Mouse (Mus musculus): ENCODE data around the gene Pde9a. TPM values are rescaled to one million over a fixed set of nuclear protein-coding genes. Genes with fewer than 3 reads are reported as not detected.
A peak's percentile ranks its signal among the peaks of the same experiment; 100 is the strongest.

Gene Pde9a
- polyA plus RNA-seq, 1 experiment from 2014 or later = 36.7 TPM

- Histone ChIP-seq H3K27ac (ENCODE audit: low read depth) (peak overlapping the region; percentile 81), H3K27me3 (ENCODE audit: insufficient read depth, low read length) (no peaks in the 10 kb centered on the region), H3K9ac (peak overlapping the region; percentile 76), H3K4me3 (ENCODE audit: low read depth, low read length) (peak overlapping the region; percentile 79), H3K36me3 (ENCODE audit: insufficient read depth) (peaks cover 19% of the 10 kb centered on the region), H3K9me3 (ENCODE audit: low read depth, low read length) (no peaks in the 10 kb centered on the region), H3K4me1 (ENCODE audit: insufficient read depth) (peaks cover 5% of the 10 kb centered on the region), H3K4me2 (peak overlapping the region; percentile 71)
- DNase-seq (peak; percentile 83), ATAC-seq (ENCODE audit: insufficient read depth) (no peak; the same call in 1 of the 2 replicates)
- TF ChIP-seq CTCF (IDR thresholded peaks at IDR 0.05; ENCODE audit: low read depth) = no peak
- 9% methylated on average over 3 of the region's 3 CpGs for WGBS
These were observed 134.9 kb downstream of the Pde9a start for GRCm38 (mm10) chr17:31520895-31521294.

- H3K27me3 ChIP-seq (ENCODE audit: insufficient read depth, low read length) = no peaks in the 10 kb centered on the region
- no peaks in the 10 kb centered on the region for H3K9me3 ChIP-seq (ENCODE audit: low read depth, low read length)
- H3K4me1 ChIP-seq (ENCODE audit: insufficient read depth) = peaks cover 5% of the 10 kb centered on the region
- no peak overlapping the region for H3K27ac ChIP-seq (ENCODE audit: low read depth)
- no peak for TF ChIP-seq CTCF (IDR thresholded peaks at IDR 0.05; ENCODE audit: low read depth)
- H3K36me3 ChIP-seq (ENCODE audit: insufficient read depth) = peaks cover 25% of the 10 kb centered on the region
- H3K4me2 ChIP-seq = no peak overlapping the region
- no peak overlapping the region for H3K4me3 ChIP-seq (ENCODE audit: low read depth, low read length)
- WGBS = 86% methylated on average over 6 of the region's 6 CpGs
- H3K9ac ChIP-seq = no peak overlapping the region
- ATAC-seq (ENCODE audit: insufficient read depth) (no peak), DNase-seq (no peak)
These were observed 135.9 kb downstream of the Pde9a start for GRCm38 (mm10) chr17:31521948-31522347.

DNA sequence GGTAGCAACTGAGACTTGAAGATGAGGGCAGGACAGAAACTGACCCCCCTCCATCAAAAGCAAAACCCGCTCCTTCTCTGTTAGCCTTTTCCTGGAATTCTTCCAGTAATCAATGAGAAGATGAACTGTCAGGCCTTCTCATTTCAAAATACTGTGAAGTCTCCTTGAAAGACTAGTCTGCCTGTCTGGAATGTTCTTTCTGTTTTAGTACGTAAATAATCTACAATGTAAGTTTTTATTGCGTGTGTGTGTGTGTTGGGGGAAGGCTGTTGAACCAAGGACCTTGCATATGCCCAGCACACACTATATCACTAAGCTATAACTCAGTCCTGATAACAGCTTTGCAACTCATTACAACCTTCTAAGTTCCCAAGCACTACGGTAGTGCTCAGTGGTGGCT lies 139.1 kb downstream of the Pde9a start:
- 68% methylated on average over 4 of the region's 4 CpGs for WGBS
- H3K36me3 ChIP-seq (ENCODE audit: insufficient read depth) = peaks cover 54% of the 10 kb centered on the region

GRCm38 (mm10) chr17:31525816-31526215 lies 139.8 kb downstream of the Pde9a start:
- no peak overlapping the region for H3K27ac ChIP-seq (ENCODE audit: low read depth)
- WGBS = 98% methylated on average over 3 of the region's 3 CpGs
- ATAC-seq (ENCODE audit: insufficient read depth) (no peak), DNase-seq (no peak)
- no peak overlapping the region for H3K9ac ChIP-seq
- no peak overlapping the region for H3K4me3 ChIP-seq (ENCODE audit: low read depth, low read length)
- no peaks in the 10 kb centered on the region for H3K27me3 ChIP-seq (ENCODE audit: insufficient read depth, low read length)
- TF ChIP-seq CTCF (IDR thresholded peaks at IDR 0.05; ENCODE audit: low read depth) = no peak
- H3K9me3 ChIP-seq (ENCODE audit: low read depth, low read length) = no peaks in the 10 kb centered on the region
- H3K36me3 ChIP-seq (ENCODE audit: insufficient read depth) = peaks cover 60% of the 10 kb centered on the region
- H3K4me1 ChIP-seq (ENCODE audit: insufficient read depth) = peaks cover 3% of the 10 kb centered on the region
- no peak overlapping the region for H3K4me2 ChIP-seq

More for the DNA sequence above, 139.1 kb downstream of the Pde9a start:
- ATAC-seq (ENCODE audit: insufficient read depth) (no peak), DNase-seq (no peak)
- Histone ChIP-seq H3K9me3 (ENCODE audit: low read depth, low read length) (no peaks in the 10 kb centered on the region), H3K4me2 (no peak overlapping the region), H3K27ac (ENCODE audit: low read depth) (no peak overlapping the region), H3K4me3 (ENCODE audit: low read depth, low read length) (no peak overlapping the region), H3K4me1 (ENCODE audit: insufficient read depth) (peaks cover 5% of the 10 kb centered on the region), H3K27me3 (ENCODE audit: insufficient read depth, low read length) (no peaks in the 10 kb centered on the region), H3K9ac (no peak overlapping the region)
- TF ChIP-seq CTCF (IDR thresholded peaks at IDR 0.05; ENCODE audit: low read depth) = no peak

Other genes with a start within 250 kb of the Pde9a start
- not detected in 2 replicates for gene Tff2, start 241.9 kb upstream of the Pde9a start, polyA plus RNA-seq (2014; fragmentation: Nextera tagmentation; extraction: Ambion mirVana)
- gene Tff1, start 220.9 kb upstream of the Pde9a start, polyA plus RNA-seq (2014; fragmentation: Nextera tagmentation; extraction: Ambion mirVana) = not detected in 2 replicates
- not detected in 2 replicates for gene Tmprss3, start 187.2 kb upstream of the Pde9a start, polyA plus RNA-seq (2014; fragmentation: Nextera tagmentation; extraction: Ambion mirVana)
- gene Ubash3a, start 178.3 kb upstream of the Pde9a start, polyA plus RNA-seq (2014; fragmentation: Nextera tagmentation; extraction: Ambion mirVana) = 0.26 and 0.64 TPM in 2 replicates
- 0.78 and 0.86 TPM in 2 replicates for gene Rsph1, start 108.8 kb upstream of the Pde9a start, polyA plus RNA-seq (2014; fragmentation: Nextera tagmentation; extraction: Ambion mirVana)
- 5.9 and 6.9 TPM in 2 replicates for gene Slc37a1, start 99.4 kb upstream of the Pde9a start, polyA plus RNA-seq (2014; fragmentation: Nextera tagmentation; extraction: Ambion mirVana)
- 40.5 and 46.3 TPM in 2 replicates for gene Wdr4, start 133.8 kb downstream of the Pde9a start, polyA plus RNA-seq (2014; fragmentation: Nextera tagmentation; extraction: Ambion mirVana)
- 238 and 257 TPM in 2 replicates for gene Ndufv3, start 133.9 kb downstream of the Pde9a start, polyA plus RNA-seq (2014; fragmentation: Nextera tagmentation; extraction: Ambion mirVana)
- 53.3 and 54.1 TPM in 2 replicates for gene Pknox1, start 178.5 kb downstream of the Pde9a start, polyA plus RNA-seq (2014; fragmentation: Nextera tagmentation; extraction: Ambion mirVana)